Mouse (Mus musculus): ENCODE data around the gene Zfp300. TPM values are rescaled to one million over a fixed set of nuclear protein-coding genes. Genes with fewer than 3 reads are reported as not detected.

Zfp300 gene
- 1.3 and 1.5 TPM in 2 replicates for polyA plus RNA-seq (2015; fragmentation: Nextera tagmentation; extraction: Ambion mirVana)

DNA sequence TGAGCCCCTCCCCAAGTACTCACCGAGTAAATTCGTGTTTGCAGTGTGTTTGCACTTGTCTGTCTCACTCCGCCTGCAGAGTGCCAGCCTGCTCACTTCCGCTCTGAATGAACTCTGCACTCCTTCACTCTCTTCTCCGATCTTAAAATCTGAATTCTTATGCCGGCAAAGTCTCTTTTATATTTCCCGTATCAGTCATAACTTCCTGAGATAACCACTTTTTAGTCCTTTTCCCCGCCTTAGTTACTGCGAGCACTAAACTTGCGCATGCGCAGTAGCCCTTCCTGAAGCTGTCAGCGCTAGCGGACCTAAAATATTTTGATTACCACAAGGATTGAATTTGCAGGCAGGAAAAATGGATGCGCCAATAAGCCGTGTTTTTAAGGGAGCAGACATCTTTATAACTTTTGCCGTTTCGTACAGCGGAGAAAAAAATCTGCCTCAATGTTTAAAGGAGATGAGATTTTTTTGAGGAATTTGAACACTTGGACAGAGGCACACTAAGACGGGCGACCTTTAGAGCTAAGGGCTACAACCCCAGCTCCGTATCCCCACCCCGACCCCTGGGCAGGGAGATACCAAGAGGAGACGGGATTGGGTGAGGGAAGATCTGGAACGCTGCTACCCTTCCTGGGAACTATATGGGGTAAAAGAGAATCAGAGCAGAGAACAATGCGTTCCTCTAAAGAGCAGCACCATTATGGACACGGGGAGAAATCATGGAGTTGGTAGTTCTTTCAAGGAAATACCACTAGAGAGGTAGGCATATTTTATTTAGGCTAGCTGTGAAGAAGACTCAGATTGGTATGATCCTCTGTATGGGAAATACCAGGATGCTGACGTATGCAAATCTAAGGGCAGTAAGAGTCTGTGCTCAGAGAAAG is at the start of gene Zfp300:
Zfp300 (minus strand) TSS at position 545 of the 884 bp plus-strand sequence.
- Histone ChIP-seq H3K4me3 (replicated peaks; ENCODE audit: low read length) (peak within 1 kb of the TSS; percentile 50), H3K4me2 (ENCODE audit: low read depth, low read length) (peak within 1 kb of the TSS; percentile 55), H3K27me3 (ENCODE audit: control insufficient read depth, insufficient read depth, low read length) (no peaks in the 10 kb centered on the region), H3K36me3 (ENCODE audit: control insufficient read depth, insufficient read depth, low read length) (no peaks in the 10 kb centered on the region), H3K9ac (ENCODE audit: low read length) (peak within 1 kb of the TSS; percentile 56), H3K27ac (ENCODE audit: low read length) (peak within 1 kb of the TSS; percentile 38; the same call in 1 of the 2 replicates), H3K4me1 (ENCODE audit: control insufficient read depth, insufficient read depth, low read length) (no peaks in the 10 kb centered on the region), H3K9me3 (replicated peaks; ENCODE audit: control insufficient read depth, low read length) (no peaks in the 10 kb centered on the region)
- ATAC-seq (ENCODE audit: insufficient read depth, low FRiP score) = peak; percentile 88
- 13% methylated on average over 27 of the region's 27 CpGs for WGBS

DNA sequence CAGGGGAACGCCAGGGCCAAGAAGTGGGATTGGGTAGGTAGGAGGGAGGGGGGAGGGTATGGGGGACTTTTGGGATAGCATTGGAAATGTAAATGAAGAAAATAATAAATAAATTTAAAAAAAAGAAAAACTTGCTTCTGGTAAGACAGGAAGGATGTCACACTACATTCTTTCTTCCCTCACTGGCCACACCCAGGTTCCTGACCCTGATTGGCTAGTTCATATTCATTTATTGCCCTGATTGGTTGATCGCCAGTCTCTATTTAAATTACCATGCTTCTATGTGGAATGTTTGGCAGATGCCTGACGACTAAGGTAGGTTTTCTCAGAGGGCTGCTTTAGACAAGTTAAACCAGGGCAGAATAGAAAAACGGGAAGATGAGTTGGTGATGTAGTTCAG is 26.2 kb upstream of the Zfp300 start, which contains the start of gene Ssxa1:
Ssxa1 (plus strand) TSS at position 301 of the 400 bp plus-strand sequence.
- Histone ChIP-seq H3K4me2 (ENCODE audit: low read depth, low read length) (no peak within 1 kb of the TSS), H3K4me1 (ENCODE audit: control insufficient read depth, insufficient read depth, low read length) (no peaks in the 10 kb centered on the region), H3K27ac (ENCODE audit: low read length) (no peak within 1 kb of the TSS), H3K9me3 (replicated peaks; ENCODE audit: control insufficient read depth, low read length) (no peaks in the 10 kb centered on the region), H3K36me3 (ENCODE audit: control insufficient read depth, insufficient read depth, low read length) (no peaks in the 10 kb centered on the region), H3K9ac (ENCODE audit: low read length) (no peak within 1 kb of the TSS), H3K4me3 (replicated peaks; ENCODE audit: low read length) (no peak within 1 kb of the TSS), H3K27me3 (ENCODE audit: control insufficient read depth, insufficient read depth, low read length) (no peaks in the 10 kb centered on the region)
- ATAC-seq (ENCODE audit: insufficient read depth, low FRiP score) = no peak
- WGBS = 82% methylated on average over 4 of the region's 4 CpGs

DNA sequence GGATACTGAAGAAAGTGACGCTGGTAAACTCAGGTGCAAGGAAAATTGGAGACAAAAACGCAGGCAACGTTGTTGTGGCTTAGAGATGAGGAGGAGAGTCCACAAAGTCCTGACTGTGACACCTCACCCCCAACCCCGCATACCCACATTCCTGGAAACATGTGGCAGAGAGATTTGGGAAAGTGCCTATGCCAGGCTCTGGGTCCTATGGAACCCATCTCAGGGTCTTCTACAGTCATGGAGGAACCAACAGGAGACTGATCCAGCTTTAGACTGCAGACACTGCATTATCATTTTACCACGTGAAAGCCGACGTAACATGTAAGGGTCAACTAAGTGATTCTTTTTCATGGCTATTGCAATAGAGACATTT is 526 bp upstream of the Zfp300 start:
- Histone ChIP-seq H3K36me3 (ENCODE audit: control insufficient read depth, insufficient read depth, low read length) (no peaks in the 10 kb centered on the region), H3K9me3 (replicated peaks; ENCODE audit: control insufficient read depth, low read length) (no peaks in the 10 kb centered on the region), H3K4me2 (ENCODE audit: low read depth, low read length) (peak overlapping the region; percentile 55), H3K9ac (ENCODE audit: low read length) (no peak overlapping the region), H3K4me3 (replicated peaks; ENCODE audit: low read length) (peak overlapping the region; percentile 50; the same call in 1 of the 2 replicates), H3K27me3 (ENCODE audit: control insufficient read depth, insufficient read depth, low read length) (no peaks in the 10 kb centered on the region), H3K27ac (ENCODE audit: low read length) (no peak overlapping the region), H3K4me1 (ENCODE audit: control insufficient read depth, insufficient read depth, low read length) (no peaks in the 10 kb centered on the region)
- no peak for ATAC-seq (ENCODE audit: insufficient read depth, low FRiP score)
- WGBS = 56% methylated on average over 7 of the region's 7 CpGs

DNA sequence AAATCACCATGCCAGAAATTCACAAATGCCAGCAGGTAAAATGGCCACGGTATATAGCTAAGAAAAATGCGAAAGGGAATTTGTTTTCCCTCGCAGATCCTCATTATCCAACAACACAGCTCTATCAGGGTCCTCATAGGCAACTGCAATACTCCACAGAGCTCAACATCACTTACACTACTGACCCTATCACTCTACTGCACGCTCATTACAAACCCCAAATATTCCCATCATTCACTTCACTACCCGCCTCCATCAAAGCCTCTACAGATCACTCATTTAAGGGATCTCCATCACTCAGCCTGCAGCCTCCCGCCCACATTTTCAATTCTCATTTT is 713 bp downstream of the Zfp300 start:
- H3K9me3 ChIP-seq (replicated peaks; ENCODE audit: control insufficient read depth, low read length) = no peaks in the 10 kb centered on the region
- peak overlapping the region; percentile 55 for H3K4me2 ChIP-seq (ENCODE audit: low read depth, low read length)
- 0 out of 2 replicates have a peak, but pooled peaks cover 1% of the 10 kb centered on the region for H3K36me3 ChIP-seq (ENCODE audit: control insufficient read depth, insufficient read depth, low read length)
- peak overlapping the region; percentile 50 for H3K4me3 ChIP-seq (replicated peaks; ENCODE audit: low read length)
- H3K9ac ChIP-seq (ENCODE audit: low read length) = peak overlapping the region; percentile 56; the same call in 1 of the 2 replicates
- H3K27ac ChIP-seq (ENCODE audit: low read length) = no peak overlapping the region
- H3K27me3 ChIP-seq (ENCODE audit: control insufficient read depth, insufficient read depth, low read length) = no peaks in the 10 kb centered on the region
- ATAC-seq (ENCODE audit: insufficient read depth, low FRiP score) = no peak
- no peaks in the 10 kb centered on the region for H3K4me1 ChIP-seq (ENCODE audit: control insufficient read depth, insufficient read depth, low read length)
- WGBS = 27% methylated on average over 6 of the region's 6 CpGs

DNA sequence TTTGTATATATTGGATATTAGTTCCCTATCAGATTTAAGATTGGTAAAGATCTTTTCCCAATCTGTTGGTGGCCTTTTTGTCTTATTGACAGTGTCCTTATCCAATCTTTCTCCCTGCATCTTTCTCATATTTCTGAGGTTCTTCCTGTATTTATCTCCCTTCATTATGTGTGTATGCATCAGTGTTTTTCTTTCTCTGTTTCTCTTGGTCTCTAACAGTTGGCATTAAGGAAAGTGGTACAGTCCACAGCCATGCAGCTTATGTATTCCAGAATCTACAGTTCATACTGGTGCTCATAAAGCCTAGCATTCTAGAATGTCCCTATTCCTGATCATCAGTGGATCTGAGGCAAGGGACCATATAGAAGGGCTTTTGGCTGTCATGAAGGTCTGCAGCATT is 21.2 kb downstream of the Zfp300 start, which contains the start of gene Spaca5:
Spaca5 (plus strand) TSS at position 301 of the 400 bp plus-strand sequence.
- Histone ChIP-seq H3K27me3 (ENCODE audit: control insufficient read depth, insufficient read depth, low read length) (no peaks in the 10 kb centered on the region), H3K9ac (ENCODE audit: low read length) (no peak within 1 kb of the TSS), H3K4me2 (ENCODE audit: low read depth, low read length) (no peak within 1 kb of the TSS), H3K27ac (ENCODE audit: low read length) (no peak within 1 kb of the TSS), H3K9me3 (replicated peaks; ENCODE audit: control insufficient read depth, low read length) (no peaks in the 10 kb centered on the region), H3K4me1 (ENCODE audit: control insufficient read depth, insufficient read depth, low read length) (no peaks in the 10 kb centered on the region), H3K36me3 (ENCODE audit: control insufficient read depth, insufficient read depth, low read length) (no peaks in the 10 kb centered on the region), H3K4me3 (replicated peaks; ENCODE audit: low read length) (no peak within 1 kb of the TSS)
- no peak for ATAC-seq (ENCODE audit: insufficient read depth, low FRiP score)

GRCm38 (mm10) chrX:21062544-21062890 is 26.8 kb downstream of the Zfp300 start:
- no peaks in the 10 kb centered on the region for H3K9me3 ChIP-seq (replicated peaks; ENCODE audit: control insufficient read depth, low read length)
- H3K4me3 ChIP-seq (replicated peaks; ENCODE audit: low read length) = peak overlapping the region; percentile 59
- no peaks in the 10 kb centered on the region for H3K27me3 ChIP-seq (ENCODE audit: control insufficient read depth, insufficient read depth, low read length)
- ATAC-seq (ENCODE audit: insufficient read depth, low FRiP score) = no peak
- 76% methylated on average over 3 of the region's 3 CpGs for WGBS
- H3K36me3 ChIP-seq (ENCODE audit: control insufficient read depth, insufficient read depth, low read length) = no peaks in the 10 kb centered on the region
- no peaks in the 10 kb centered on the region for H3K4me1 ChIP-seq (ENCODE audit: control insufficient read depth, insufficient read depth, low read length)
- peak overlapping the region; percentile 51 for H3K4me2 ChIP-seq (ENCODE audit: low read depth, low read length)
- no peak overlapping the region for H3K27ac ChIP-seq (ENCODE audit: low read length)
- peak overlapping the region; percentile 23; the same call in 1 of the 2 replicates for H3K9ac ChIP-seq (ENCODE audit: low read length)

DNA sequence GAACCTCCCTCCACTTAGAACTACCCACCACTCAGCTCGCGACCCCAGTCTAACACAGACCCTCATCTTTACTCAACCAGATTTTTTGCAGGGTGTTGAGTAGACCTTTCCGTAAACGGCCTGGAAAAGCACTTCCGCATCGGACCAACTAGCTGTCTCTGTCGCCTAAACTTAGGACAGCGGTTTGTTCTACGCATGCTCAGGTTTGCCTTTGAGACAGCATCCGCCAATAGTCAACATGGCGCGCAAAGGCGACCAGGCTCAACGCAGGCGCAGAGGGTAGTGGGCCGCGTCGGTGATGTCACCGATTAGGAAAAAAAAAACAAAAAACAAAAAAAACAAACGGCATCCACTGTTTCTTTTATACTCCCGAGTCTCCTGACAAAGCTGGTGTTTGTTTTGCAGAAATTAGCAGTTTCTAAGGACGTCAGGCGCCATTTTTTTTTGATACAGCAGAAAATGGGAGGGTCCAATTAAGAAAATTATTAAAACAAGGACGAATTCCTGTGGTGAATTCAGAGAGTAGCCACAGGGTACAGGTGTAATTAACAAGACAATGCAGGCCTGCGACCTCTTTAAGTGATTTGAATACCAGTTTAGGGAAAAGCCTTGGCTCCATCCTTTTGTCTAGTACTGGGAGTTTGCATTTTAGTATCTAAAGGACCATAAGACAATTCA is 27.3 kb downstream of the Zfp300 start, which contains the start of gene Zfp182:
Zfp182 (minus strand) TSS at position 451 of the 678 bp plus-strand sequence.
- Histone ChIP-seq H3K4me1 (ENCODE audit: control insufficient read depth, insufficient read depth, low read length) (no peaks in the 10 kb centered on the region), H3K9me3 (replicated peaks; ENCODE audit: control insufficient read depth, low read length) (no peaks in the 10 kb centered on the region), H3K36me3 (ENCODE audit: control insufficient read depth, insufficient read depth, low read length) (no peaks in the 10 kb centered on the region), H3K4me2 (ENCODE audit: low read depth, low read length) (peak within 1 kb of the TSS; percentile 56), H3K9ac (ENCODE audit: low read length) (peak within 1 kb of the TSS; percentile 70), H3K27me3 (ENCODE audit: control insufficient read depth, insufficient read depth, low read length) (no peaks in the 10 kb centered on the region), H3K27ac (ENCODE audit: low read length) (no peak within 1 kb of the TSS), H3K4me3 (replicated peaks; ENCODE audit: low read length) (peak within 1 kb of the TSS; percentile 59)
- 19% methylated on average over 25 of the region's 25 CpGs for WGBS
- ATAC-seq (ENCODE audit: insufficient read depth, low FRiP score) = peak; percentile 93

- 20% methylated on average over 9 of the region's 9 CpGs for WGBS
- Histone ChIP-seq H3K27me3 (ENCODE audit: control insufficient read depth, insufficient read depth, low read length) (no peaks in the 10 kb centered on the region), H3K4me3 (replicated peaks; ENCODE audit: low read length) (peak overlapping the region; percentile 59), H3K9ac (ENCODE audit: low read length) (peak overlapping the region; percentile 70), H3K36me3 (ENCODE audit: control insufficient read depth, insufficient read depth, low read length) (no peaks in the 10 kb centered on the region), H3K9me3 (replicated peaks; ENCODE audit: control insufficient read depth, low read length) (no peaks in the 10 kb centered on the region), H3K27ac (ENCODE audit: low read length) (no peak overlapping the region), H3K4me2 (ENCODE audit: low read depth, low read length) (peak overlapping the region; percentile 56), H3K4me1 (ENCODE audit: control insufficient read depth, insufficient read depth, low read length) (no peaks in the 10 kb centered on the region)
- ATAC-seq (ENCODE audit: insufficient read depth, low FRiP score) = peak; percentile 44; the same call in 1 of the 2 replicates
Observed at GRCm38 (mm10) chrX:21061460-21061859, 27.9 kb downstream of the Zfp300 start.
